Mouse (Mus musculus): ENCODE measurements around the gene Dgkb. TPM values are rescaled to one million over a fixed set of nuclear protein-coding genes. Genes with fewer than 3 reads are reported as not detected.

The Dgkb gene
- polyA plus RNA-seq, 1 experiment from 2014 or later, result 1.4 TPM

DNA sequence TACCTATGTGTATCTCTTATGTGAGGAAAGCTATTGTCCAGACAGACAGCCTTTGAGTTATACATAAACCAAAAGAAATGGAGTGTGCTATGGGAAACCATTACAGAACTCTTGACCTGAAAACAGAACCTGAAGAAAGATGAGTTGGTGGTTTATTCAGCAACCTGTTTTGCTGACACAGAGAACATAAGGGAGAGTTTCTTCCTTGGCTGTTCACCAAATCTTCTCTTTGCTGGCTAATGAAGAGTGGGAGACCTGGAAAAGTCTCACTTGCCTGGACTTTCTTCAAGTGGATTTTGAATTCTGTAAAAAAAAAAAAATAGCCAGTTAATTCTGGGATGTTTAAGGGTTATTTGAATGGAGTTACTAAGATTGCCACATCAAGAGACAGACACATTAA, 71.1 kb downstream of the Dgkb start:
- H3K27ac ChIP-seq, result no peak overlapping the region
- H3K4me3 ChIP-seq (replicated peaks), result no peak overlapping the region
- H3K9ac ChIP-seq, result no peak overlapping the region
- H3K9me3 ChIP-seq (replicated peaks), result no peaks in the 10 kb centered on the region
- no peaks in the 10 kb centered on the region for H3K27me3 ChIP-seq
- no peaks in the 10 kb centered on the region for H3K4me1 ChIP-seq
- ATAC-seq (replicated peaks; ENCODE audit: low FRiP score), result no peak
- H3K4me2 ChIP-seq, result no peak overlapping the region
- no peaks in the 10 kb centered on the region for H3K36me3 ChIP-seq

DNA sequence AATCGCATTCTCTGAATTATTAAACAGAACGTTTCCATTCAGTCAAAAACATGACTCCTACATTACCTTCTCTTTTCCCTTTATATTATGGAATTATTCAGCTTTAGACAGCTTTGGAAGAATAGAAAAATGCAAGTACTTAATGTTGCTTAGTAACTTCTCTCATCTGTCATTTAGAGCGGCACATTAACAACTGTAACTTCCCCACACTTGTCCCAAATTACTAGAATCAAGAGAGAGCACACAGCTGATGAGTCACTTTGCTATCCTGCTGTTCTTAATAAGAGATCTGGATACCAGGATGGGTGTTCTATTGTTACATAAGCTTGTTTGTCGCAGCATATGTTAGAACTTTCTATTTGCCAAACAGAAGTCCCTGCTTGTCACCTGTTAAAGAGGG, 71.9 kb downstream of the Dgkb start:
- Histone ChIP-seq H3K9ac (no peak overlapping the region), H3K4me1 (no peaks in the 10 kb centered on the region), H3K27ac (no peak overlapping the region), H3K36me3 (no peaks in the 10 kb centered on the region), H3K4me3 (replicated peaks) (no peak overlapping the region), H3K4me2 (no peak overlapping the region), H3K27me3 (no peaks in the 10 kb centered on the region), H3K9me3 (replicated peaks) (no peaks in the 10 kb centered on the region)
- 87% methylated on average over 4 of the region's 4 CpGs for WGBS
- no peak for ATAC-seq (replicated peaks; ENCODE audit: low FRiP score)

DNA sequence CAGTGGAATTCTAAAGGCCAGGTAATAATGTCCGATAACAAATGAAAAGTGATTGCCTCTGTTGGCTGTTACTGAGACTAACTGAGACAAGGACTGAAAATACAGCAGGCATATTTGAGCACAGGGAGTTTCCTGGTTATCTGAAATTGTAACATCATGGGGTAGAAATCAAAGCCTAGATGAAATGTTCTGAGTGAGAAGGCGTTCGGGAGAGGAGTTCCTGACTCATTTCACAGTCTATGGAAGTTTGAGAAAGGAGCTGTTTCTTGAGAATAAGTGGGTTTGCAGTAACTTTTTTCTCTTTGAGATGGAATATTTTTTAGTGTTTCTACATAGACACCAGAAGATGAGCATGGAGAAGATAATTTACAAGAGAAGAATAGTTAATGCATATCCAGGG, 73.8 kb downstream of the Dgkb start:
- no peaks in the 10 kb centered on the region for H3K9me3 ChIP-seq (replicated peaks)
- H3K4me2 ChIP-seq, result no peak overlapping the region
- H3K4me3 ChIP-seq (replicated peaks), result no peak overlapping the region
- no peaks in the 10 kb centered on the region for H3K36me3 ChIP-seq
- H3K9ac ChIP-seq, result no peak overlapping the region
- no peak overlapping the region for H3K27ac ChIP-seq
- H3K27me3 ChIP-seq, result no peaks in the 10 kb centered on the region
- no peaks in the 10 kb centered on the region for H3K4me1 ChIP-seq
- 85% methylated on average over 3 of the region's 3 CpGs for WGBS
- ATAC-seq (replicated peaks; ENCODE audit: low FRiP score), result no peak

GRCm38 (mm10) chr12:37942163-37942562, 124.6 kb downstream of the Dgkb start:
- Histone ChIP-seq H3K4me1 (no peaks in the 10 kb centered on the region), H3K4me2 (no peak overlapping the region), H3K36me3 (no peaks in the 10 kb centered on the region), H3K9me3 (replicated peaks) (no peaks in the 10 kb centered on the region), H3K4me3 (replicated peaks) (no peak overlapping the region), H3K27me3 (no peaks in the 10 kb centered on the region), H3K9ac (no peak overlapping the region), H3K27ac (no peak overlapping the region)
- ATAC-seq (replicated peaks; ENCODE audit: low FRiP score), result no peak
- 95% methylated on average over 2 of the region's 2 CpGs for WGBS

- Histone ChIP-seq H3K9ac (no peak overlapping the region), H3K36me3 (no peaks in the 10 kb centered on the region), H3K4me1 (no peaks in the 10 kb centered on the region), H3K4me2 (no peak overlapping the region), H3K9me3 (replicated peaks) (0 out of 2 replicates have a peak, but pooled peaks cover 4% of the 10 kb centered on the region), H3K27me3 (no peaks in the 10 kb centered on the region), H3K4me3 (replicated peaks) (no peak overlapping the region), H3K27ac (no peak overlapping the region)
- WGBS, result 80% methylated on average over 4 of the region's 4 CpGs
- ATAC-seq (replicated peaks; ENCODE audit: low FRiP score), result no peak
Observed at GRCm38 (mm10) chr12:37956193-37956592, 138.7 kb downstream of the Dgkb start.

DNA sequence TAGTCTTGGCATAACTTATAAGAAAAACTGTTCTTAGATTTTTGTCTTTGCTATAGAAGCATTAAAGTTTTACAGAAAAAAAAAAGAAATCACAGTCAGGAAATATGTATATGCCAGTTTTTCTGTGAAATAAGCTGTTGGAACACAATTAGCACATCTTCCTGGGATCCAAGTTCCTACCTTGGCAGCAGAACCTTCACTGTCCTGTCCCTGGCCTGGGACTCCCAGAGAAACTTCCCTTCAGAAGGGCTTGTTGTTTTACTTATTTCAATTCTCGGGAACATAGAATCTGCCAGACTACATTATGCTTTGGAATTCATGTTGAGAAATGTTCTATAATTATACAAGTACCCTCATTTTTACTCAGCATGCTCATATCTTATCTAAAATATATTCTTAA, 154.0 kb downstream of the Dgkb start:
- ATAC-seq (replicated peaks; ENCODE audit: low FRiP score), result no peak
- H3K9me3 ChIP-seq (replicated peaks), result no peaks in the 10 kb centered on the region
- H3K27me3 ChIP-seq, result no peaks in the 10 kb centered on the region
- 83% methylated on average over 1 of the region's 1 CpGs for WGBS
- no peaks in the 10 kb centered on the region for H3K36me3 ChIP-seq
- no peak overlapping the region for H3K9ac ChIP-seq
- no peak overlapping the region for H3K27ac ChIP-seq
- no peak overlapping the region for H3K4me2 ChIP-seq
- H3K4me3 ChIP-seq (replicated peaks), result no peak overlapping the region
- H3K4me1 ChIP-seq, result no peaks in the 10 kb centered on the region

GRCm38 (mm10) chr12:37978498-37979187, 161.1 kb downstream of the Dgkb start:
- no peak for ATAC-seq (replicated peaks; ENCODE audit: low FRiP score)
- Histone ChIP-seq H3K36me3 (no peaks in the 10 kb centered on the region), H3K4me1 (no peaks in the 10 kb centered on the region), H3K4me2 (no peak overlapping the region), H3K9me3 (replicated peaks) (no peaks in the 10 kb centered on the region), H3K9ac (no peak overlapping the region), H3K27me3 (no peaks in the 10 kb centered on the region), H3K4me3 (replicated peaks) (no peak overlapping the region), H3K27ac (no peak overlapping the region)
- WGBS, result 71% methylated on average over 2 of the region's 2 CpGs

DNA sequence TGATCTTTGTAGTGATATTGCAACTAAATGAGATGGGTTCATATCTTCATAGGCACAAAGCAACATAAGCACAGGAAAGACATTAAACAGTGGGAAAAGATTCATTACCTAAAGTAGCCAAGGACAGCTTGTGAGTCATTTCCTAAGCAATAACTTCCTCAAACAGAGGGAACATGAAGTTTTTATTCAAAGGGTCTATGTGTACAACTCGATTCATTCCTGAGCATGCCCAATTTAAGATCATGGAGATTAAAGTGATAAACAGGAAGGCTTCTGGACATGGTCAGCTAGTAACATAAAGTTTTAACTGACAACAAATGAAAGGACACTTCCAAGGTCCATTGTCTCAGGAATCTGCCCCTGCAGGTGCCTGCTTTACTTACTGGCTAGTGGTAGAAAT, 167.8 kb downstream of the Dgkb start:
- no peak for ATAC-seq (replicated peaks; ENCODE audit: low FRiP score)
- H3K9ac ChIP-seq, result no peak overlapping the region
- H3K4me2 ChIP-seq, result no peak overlapping the region
- no peaks in the 10 kb centered on the region for H3K4me1 ChIP-seq
- 42% methylated on average over 1 of the region's 1 CpGs for WGBS
- H3K27ac ChIP-seq, result no peak overlapping the region
- no peaks in the 10 kb centered on the region for H3K27me3 ChIP-seq
- no peaks in the 10 kb centered on the region for H3K36me3 ChIP-seq
- no peaks in the 10 kb centered on the region for H3K9me3 ChIP-seq (replicated peaks)
- H3K4me3 ChIP-seq (replicated peaks), result no peak overlapping the region

DNA sequence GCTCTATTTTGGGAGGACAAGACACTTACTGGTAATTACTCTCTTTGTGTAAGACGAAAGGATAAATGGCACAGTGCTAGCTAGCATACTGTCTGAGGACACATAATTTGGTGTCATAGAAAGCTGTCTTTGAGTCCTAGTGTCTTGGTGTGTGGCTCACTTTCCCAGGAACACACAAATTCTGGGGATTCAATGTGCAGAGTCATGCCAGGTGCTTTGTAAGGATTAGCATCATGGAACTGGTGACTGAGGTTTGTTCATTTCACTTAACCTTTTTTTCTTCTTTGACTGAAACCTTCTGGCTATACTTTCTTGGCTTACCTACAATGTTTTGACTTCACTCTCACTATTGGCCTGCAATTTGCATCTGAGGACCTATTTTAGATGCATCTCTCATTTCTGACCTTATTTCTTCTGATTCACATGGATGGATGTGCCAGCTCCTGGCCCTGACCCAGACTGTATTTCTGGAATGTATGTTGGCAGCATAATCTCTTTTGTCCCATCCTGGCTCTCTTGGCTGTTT, 170.6 kb downstream of the Dgkb start:
- Histone ChIP-seq H3K27ac (no peak overlapping the region), H3K9ac (no peak overlapping the region), H3K4me1 (no peaks in the 10 kb centered on the region), H3K9me3 (replicated peaks) (no peaks in the 10 kb centered on the region), H3K36me3 (no peaks in the 10 kb centered on the region), H3K4me3 (replicated peaks) (no peak overlapping the region), H3K4me2 (no peak overlapping the region), H3K27me3 (no peaks in the 10 kb centered on the region)
- no peak for ATAC-seq (replicated peaks; ENCODE audit: low FRiP score)
- 74% methylated on average over 1 of the region's 1 CpGs for WGBS

- 88% methylated on average over 1 of the region's 1 CpGs for WGBS
- no peaks in the 10 kb centered on the region for H3K9me3 ChIP-seq (replicated peaks)
- no peak overlapping the region for H3K9ac ChIP-seq
- ATAC-seq (replicated peaks; ENCODE audit: low FRiP score), result no peak
- H3K4me1 ChIP-seq, result no peaks in the 10 kb centered on the region
- no peak overlapping the region for H3K4me3 ChIP-seq (replicated peaks)
- H3K27ac ChIP-seq, result no peak overlapping the region
- no peak overlapping the region for H3K4me2 ChIP-seq
- no peaks in the 10 kb centered on the region for H3K27me3 ChIP-seq
- no peaks in the 10 kb centered on the region for H3K36me3 ChIP-seq
Observed at GRCm38 (mm10) chr12:37993221-37993620, 175.7 kb downstream of the Dgkb start.

GRCm38 (mm10) chr12:37996417-37996946, 179.0 kb downstream of the Dgkb start:
- Histone ChIP-seq H3K9me3 (replicated peaks) (no peaks in the 10 kb centered on the region), H3K4me3 (replicated peaks) (no peak overlapping the region), H3K9ac (no peak overlapping the region), H3K27ac (no peak overlapping the region), H3K27me3 (no peaks in the 10 kb centered on the region), H3K4me2 (no peak overlapping the region), H3K4me1 (no peaks in the 10 kb centered on the region), H3K36me3 (no peaks in the 10 kb centered on the region)
- 78% methylated on average over 6 of the region's 6 CpGs for WGBS
- ATAC-seq (replicated peaks; ENCODE audit: low FRiP score), result no peak

- Histone ChIP-seq H3K9ac (no peak overlapping the region), H3K9me3 (replicated peaks) (no peaks in the 10 kb centered on the region), H3K27me3 (no peaks in the 10 kb centered on the region), H3K4me3 (replicated peaks) (no peak overlapping the region), H3K27ac (no peak overlapping the region), H3K4me2 (no peak overlapping the region), H3K4me1 (no peaks in the 10 kb centered on the region), H3K36me3 (no peaks in the 10 kb centered on the region)
- WGBS, result 78% methylated on average over 4 of the region's 4 CpGs
- ATAC-seq (replicated peaks; ENCODE audit: low FRiP score), result no peak
Observed at GRCm38 (mm10) chr12:38017674-38018073, 200.1 kb downstream of the Dgkb start.

GRCm38 (mm10) chr12:38047256-38047655, 229.7 kb downstream of the Dgkb start:
- H3K4me1 ChIP-seq, result no peaks in the 10 kb centered on the region
- no peaks in the 10 kb centered on the region for H3K9me3 ChIP-seq (replicated peaks)
- H3K36me3 ChIP-seq, result no peaks in the 10 kb centered on the region
- H3K4me3 ChIP-seq (replicated peaks), result no peak overlapping the region
- no peak for ATAC-seq (replicated peaks; ENCODE audit: low FRiP score)
- H3K4me2 ChIP-seq, result no peak overlapping the region
- 87% methylated on average over 5 of the region's 5 CpGs for WGBS
- H3K27me3 ChIP-seq, result no peaks in the 10 kb centered on the region
- H3K27ac ChIP-seq, result no peak overlapping the region
- H3K9ac ChIP-seq, result no peak overlapping the region
